Mouse (Mus musculus) kidney, adult 2 months (tissue): ENCODE measurements at regions not wholly inside any gene's neighbourhood (a gene's known extent, or its start where the extent isn't known, plus 50 kb on each side); places are given as distances from the start of the nearest gene placed in this dataset.

Experiments used
- CTCF ChIP-seq: fragments of 200-500 bp; conservative IDR thresholded peaks from 2 replicates; pipeline ENCODE4 v1.5.1; 2011; ENCODE audit warnings: low read depth, mild to moderate bottlenecking, control low read depth, low read length, moderate library complexity, mixed read lengths; ENCODE audit not compliant: insufficient read depth, insufficient read length
- POLR2A ChIP-seq: fragments of 200-500 bp; IDR thresholded peaks from one replicate; pipeline ENCODE4 v1.6.1; 2011; ENCODE audit warnings: low read depth, low read length, control low read depth

DNA sequence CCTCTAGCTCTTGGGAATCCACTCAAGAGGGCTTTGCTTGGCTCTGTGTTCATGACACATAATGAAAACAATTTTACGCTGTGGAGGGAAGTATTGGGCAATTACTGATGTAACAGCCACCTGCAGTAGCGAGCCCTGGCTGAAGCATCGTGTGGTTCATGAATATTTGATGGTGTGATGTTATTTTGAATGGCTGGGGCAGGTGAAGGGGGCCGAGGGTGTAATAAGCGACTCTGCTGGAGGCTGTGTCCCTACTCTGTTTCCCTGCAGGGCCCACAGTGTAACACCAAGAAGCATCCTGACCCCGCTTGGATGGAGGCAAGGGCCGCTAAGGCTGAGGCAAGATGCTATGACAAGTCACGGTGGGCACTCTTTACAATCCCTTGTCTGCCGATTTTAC lies 184.6 kb upstream of the Sp8 start:
- TF ChIP-seq POLR2A (no peak), CTCF (no peak)
